Mouse (Mus musculus) heart, adult 18-20 months (tissue): Measurements from ENCODE around the gene Dcun1d2. TPM values are rescaled to one million over a fixed set of nuclear protein-coding genes. Genes with fewer than 3 reads are reported as not detected.
"Not testable (repeated sequence)": the region's sequence is repeated elsewhere in the genome, so short reads cannot be mapped to it uniquely, and the experiment has no call there.

Experiments
- DNase-seq, 2 experiments: peaks; one replicate each; pipeline ENCODE4 v3.0.0; 2021 to 2022; ENCODE audit warnings: mixed read lengths in 1 of 2
- long read RNA-seq, 2 experiments: library from polyadenylated mRNA; stranded (forward); transcript quantifications; one replicate each; pipeline ENCODE4 v2.0.0; 2021
- total RNA-seq, 2 experiments: library from RNA; stranded (reverse); gene quantifications; 2 replicates each; pipeline ENCODE4 v1.2.3; 2021

The Dcun1d2 gene
- 10 to 100 TPM; 64.4 to 68.7 TPM for total RNA-seq
- long read RNA-seq, experiment 1, transcript Dcun1d2-203 (6 exons, 2,937 nt) = minor isoform, 10 of 86 reads
- long read RNA-seq, experiment 1, transcript Dcun1d2-201 (7 exons, 2,748 nt) = major isoform, 48 of 86 reads
- long read RNA-seq, experiment 1, partial matches to known transcripts = 18 of 86 reads
- long read RNA-seq, experiment 1, other reads (novel, unspliced or antisense) = 10 of 86 reads
- long read RNA-seq, experiment 2, transcript Dcun1d2-201 (7 exons, 2,748 nt) = major isoform, 18 of 36 reads
- long read RNA-seq, experiment 2, partial matches to known transcripts = 14 of 36 reads
- long read RNA-seq, experiment 2, other reads (novel, unspliced or antisense) = 2 of 36 reads

DNA sequence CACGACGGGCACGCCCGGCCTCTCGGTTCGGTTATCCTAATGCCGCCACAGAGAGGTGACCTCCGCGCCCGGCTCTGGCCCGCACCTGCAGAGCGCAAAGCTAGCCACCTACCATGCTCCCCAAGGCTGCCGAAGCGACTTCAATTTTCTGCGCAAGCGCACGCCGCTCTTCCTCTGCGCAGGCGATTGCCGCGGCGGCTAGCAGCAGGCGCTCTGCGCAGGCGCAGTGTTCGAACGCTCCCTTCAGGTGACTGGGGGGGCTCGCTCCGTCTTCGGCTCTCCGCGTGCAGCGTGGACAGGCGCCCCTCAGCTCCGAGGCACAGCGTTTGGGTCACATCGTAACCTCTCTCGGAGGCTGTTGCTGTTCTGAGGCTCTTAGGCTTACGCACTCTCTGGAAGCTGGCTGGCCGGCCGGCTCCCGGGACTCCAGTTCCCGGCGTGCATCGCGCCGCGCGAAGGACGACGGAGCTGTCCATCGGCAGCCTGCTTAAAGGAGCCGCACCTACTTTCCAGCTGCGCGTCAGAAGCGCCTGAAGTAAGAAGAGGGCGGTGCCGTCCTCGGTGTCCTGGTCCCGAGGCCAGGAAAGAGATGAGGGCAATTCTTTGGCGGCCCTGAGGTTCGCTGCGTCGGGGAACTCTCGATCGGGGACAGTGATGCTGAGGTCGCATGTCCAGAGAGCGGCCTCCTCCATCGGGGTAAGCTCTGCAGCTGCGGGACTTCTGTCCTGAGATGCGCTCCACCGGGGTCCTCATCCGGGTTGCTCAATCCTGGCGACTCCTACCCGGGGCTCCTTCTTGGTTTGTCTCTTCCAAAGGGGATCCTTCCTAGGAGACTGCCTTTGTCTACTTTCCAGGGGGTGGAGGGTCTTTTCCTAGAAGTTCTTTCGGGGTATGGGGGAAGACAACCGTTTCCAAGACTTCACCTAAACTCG is at the start of gene Dcun1d2, which contains the start of gene Tmco3:
Dcun1d2 (minus strand) TSS at position 440 of the 932 bp plus-strand sequence.
Tmco3 (plus strand) TSS at position 499 of the 932 bp plus-strand sequence.
- DNase-seq = peak; percentile 96 to 97

GRCm38 (mm10) chr8:13337678-13338077 is 49.7 kb upstream of the Dcun1d2 start:
- no peak for DNase-seq

DNA sequence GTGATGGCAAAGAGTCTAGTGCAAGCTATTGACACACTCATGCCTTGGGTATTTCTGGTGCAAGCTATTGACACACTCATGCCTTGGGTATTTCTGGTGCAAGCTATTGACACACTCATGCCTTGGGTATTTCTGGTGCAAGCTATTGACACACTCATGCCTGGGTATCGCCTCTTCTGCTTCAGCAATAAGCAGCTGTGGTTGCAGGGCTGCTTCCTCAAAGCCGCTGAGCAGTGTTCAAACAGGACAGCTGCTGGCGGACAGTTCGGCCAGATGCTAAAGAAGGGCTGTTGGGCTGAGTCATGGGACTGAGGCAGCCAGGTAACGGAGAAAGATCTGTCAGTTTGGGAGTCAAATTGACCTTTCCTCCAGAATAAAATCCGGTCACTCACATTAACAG is 49.3 kb upstream of the Dcun1d2 start:
- not testable (repeated sequence) for DNase-seq

GRCm38 (mm10) chr8:13334671-13335070 is 46.7 kb upstream of the Dcun1d2 start:
- no peak for DNase-seq

GRCm38 (mm10) chr8:13326598-13326997 is 38.7 kb upstream of the Dcun1d2 start:
- DNase-seq = peak in 1 of 2 experiments; percentile 33

DNA sequence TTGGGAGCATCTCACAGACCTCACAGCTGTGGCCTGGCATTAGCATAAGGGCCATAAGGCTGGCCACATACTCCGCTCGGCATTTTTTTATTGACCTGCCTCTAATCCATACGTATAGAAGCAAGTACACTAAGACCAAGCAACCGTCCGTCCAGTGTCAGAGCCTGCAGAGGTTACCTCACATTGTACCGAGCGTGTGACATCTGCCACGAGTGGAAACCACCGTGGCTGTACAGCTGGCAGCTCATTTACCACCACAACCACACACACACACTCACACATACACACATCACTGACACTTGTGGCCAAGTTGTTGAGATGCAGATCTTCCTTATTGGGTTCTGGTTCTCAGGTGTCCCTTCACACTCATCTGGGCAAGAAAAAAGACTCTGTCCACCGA is 28.7 kb upstream of the Dcun1d2 start:
- no peak for DNase-seq

- DNase-seq = no peak
These were observed 27.0 kb upstream of the Dcun1d2 start for GRCm38 (mm10) chr8:13314922-13315321.

DNA sequence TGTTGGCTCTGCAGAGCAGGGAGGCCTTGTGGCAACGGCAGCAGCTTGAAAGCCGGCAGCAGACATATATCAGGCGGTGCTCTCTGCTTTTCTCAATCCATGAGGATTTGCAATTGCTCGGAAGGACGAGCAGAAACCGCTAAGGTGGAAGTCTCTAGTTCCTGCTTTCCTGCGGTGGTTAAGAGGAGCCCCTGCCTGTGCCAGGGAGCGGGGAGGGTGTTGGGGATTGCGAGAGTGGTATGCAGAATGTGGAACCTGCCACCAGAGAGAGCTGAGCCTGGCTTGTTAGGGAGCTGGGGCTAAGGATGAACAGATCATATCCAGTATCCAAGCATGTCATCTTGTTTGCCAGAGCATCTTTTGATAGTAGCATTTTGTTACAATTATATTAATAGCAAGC is 19.0 kb upstream of the Dcun1d2 start:
- DNase-seq = no peak

DNA sequence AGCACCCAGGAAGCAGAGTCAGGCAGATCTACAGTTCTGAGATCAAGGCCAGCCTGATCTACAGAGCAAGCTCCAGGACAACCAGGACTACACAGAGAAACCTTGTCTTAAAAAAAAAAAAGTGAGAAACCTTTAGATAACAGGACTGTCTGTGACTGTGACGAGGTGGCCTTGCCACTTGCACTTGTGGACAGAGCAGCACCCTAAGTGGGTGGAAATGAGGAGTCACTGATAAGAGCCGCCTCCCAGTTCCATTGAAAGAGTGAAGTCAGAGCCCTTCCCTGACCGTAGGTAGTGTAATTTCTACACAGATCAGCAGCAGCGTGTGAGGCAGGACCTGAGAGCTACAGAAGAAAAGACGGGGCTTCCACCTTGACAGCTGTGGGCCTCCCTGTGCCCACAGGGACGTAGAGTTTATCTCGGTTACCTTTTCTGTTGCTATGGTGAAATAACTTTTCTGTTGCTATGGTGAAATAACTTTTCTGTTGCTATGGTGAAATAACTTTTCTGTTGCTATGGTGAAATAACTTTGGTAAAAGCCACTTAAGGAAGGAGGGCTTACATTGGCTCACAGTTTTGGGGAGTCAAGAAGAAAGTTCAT is 18.5 kb upstream of the Dcun1d2 start:
- no peak for DNase-seq

- no peak for DNase-seq
These were observed 18.0 kb upstream of the Dcun1d2 start for GRCm38 (mm10) chr8:13305884-13306283.

DNA sequence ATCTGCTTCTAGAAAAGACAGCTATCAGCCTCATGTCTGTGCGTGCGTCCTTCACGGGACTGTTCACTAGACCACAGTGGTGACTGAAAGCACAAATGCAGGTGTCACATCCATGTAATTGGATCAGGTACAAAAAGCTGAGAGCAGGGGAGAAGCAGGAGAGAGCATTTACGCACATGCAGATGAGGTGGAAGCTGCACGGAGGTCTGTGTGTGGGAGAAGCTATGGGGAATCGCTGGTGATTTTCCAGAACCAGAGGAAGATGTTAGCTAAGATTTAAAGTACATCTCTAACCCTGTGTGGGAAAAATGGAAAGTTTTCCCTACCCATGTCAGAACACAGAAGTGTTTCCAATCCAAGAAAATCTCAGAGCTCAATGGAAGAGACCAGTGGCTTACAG is 17.5 kb upstream of the Dcun1d2 start:
- no peak for DNase-seq

DNA sequence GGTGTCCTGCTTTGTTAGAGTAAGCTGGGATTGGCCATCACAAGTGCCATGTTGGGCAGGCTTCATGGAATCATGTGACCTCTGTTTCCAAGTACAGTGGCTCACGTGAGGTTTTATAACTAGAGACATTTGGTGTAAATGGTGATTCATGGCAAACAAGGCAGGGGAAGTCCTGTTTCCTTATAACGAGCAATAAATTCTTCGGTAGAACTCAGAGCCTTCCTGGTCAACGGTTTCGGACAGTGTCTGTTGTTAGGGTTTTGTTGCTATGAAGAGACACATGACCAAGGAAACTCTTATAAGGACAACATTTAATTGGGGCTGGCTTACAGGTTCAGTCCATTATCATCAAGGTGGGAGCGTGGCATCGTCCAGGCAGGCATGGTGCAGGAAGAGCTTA is 13.1 kb upstream of the Dcun1d2 start:
- no peak for DNase-seq

GRCm38 (mm10) chr8:13299571-13299970 is 11.6 kb upstream of the Dcun1d2 start:
- no peak for DNase-seq

DNA sequence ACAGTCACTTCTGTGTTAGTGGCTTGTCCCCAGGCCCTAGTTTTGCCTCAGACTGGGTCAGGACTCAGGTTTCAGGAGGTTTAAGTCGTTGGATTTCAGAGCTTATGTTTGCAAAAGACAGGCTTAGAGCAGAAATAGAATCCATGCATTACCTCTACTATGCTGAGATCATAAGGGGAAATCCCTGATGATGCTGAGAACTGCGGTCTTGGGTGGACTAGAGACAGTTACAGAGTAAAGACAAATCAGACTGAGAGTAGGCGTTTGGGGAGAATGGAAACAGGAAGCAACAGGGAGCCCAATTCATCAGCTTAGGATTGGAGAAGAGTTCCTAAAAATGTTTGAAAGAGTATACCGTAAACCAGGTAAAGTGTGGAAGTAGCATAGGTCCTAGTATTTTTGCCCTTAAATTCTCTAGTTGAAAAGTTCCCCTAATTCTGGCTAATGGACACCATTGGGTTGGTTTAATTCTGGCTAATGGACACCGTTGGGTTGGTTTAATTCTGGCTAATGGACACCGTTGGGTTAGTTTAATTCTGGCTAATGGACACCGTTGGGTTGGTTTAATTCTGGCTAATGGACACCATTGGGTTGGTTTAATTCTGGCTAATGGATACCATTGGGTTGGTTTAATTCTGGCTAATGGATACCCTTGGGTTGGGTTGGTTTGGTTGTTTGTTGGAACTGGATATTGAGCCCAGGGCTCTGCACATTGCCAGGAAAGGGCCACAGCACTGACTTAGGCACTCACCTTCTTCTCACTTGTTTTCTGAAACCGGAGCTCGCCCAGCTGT is 5.9 kb upstream of the Dcun1d2 start:
- DNase-seq = no peak

DNA sequence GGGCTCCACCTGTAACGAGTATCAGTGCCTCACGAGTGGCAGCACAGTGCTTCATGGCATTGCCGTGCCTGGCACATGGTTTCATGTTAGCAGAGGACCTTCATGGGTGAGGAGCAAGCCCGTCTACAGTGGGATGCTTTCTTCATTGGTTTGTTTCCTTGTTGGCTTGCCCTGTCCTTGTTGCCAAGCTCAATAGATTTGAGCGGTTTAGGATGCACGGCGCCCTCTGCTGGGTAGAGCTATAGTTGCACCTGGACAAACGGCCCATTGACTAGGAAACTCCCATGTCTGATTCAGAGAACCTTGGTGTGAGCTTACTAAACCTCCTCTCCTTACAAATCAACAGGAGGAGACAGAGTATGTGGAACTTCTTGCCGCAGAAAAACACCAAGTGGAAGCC is 4.4 kb upstream of the Dcun1d2 start:
- peak; percentile 71 to 84 for DNase-seq

DNA sequence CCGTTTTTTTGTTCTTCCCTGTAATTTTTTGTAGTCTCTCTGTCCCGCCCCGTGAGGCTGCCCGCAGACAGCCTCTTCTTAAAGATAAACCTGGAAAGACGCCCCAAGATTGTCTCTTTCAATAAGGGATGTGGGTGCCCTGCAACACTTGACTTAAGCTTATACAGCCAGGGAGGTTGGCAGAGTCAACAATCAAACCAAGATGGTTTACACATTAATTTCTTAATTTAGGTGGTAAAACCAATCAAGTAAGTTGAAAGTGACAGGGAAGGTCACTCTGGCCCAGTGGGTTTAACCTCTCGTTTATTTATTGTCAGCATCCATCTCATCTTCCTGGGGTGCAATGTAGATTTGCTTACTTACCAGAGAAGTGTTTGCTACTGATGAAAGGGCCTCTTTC is 715 bp upstream of the Dcun1d2 start:
- no peak for DNase-seq

GRCm38 (mm10) chr8:13287304-13287691 is 633 bp downstream of the Dcun1d2 start:
- DNase-seq = peak; percentile 90 to 95

GRCm38 (mm10) chr8:13283200-13283599 is 4.7 kb downstream of the Dcun1d2 start:
- no peak for DNase-seq

GRCm38 (mm10) chr8:13276941-13277447 is 10.9 kb downstream of the Dcun1d2 start:
- DNase-seq = no peak

DNA sequence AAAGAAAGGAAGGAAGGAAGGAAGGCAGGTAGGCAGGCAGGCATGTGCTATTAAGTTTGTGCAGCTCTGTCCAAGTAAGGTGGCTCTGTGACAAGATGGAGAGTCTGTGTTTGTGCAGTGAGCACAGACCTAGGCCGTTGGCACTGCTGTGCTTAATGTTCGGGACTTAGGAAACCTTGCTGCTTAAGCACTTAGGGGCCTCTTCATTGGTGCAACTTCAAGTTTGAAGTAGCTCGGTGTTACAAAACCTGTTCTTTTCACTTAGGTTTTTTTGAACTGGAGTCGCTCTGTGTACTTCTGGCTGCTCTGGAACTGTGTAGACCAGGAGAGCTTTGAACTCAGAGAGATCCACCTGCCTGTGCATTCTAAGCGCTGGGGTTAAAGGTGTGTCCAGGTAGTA is 15.1 kb downstream of the Dcun1d2 start:
- no peak for DNase-seq

DNA sequence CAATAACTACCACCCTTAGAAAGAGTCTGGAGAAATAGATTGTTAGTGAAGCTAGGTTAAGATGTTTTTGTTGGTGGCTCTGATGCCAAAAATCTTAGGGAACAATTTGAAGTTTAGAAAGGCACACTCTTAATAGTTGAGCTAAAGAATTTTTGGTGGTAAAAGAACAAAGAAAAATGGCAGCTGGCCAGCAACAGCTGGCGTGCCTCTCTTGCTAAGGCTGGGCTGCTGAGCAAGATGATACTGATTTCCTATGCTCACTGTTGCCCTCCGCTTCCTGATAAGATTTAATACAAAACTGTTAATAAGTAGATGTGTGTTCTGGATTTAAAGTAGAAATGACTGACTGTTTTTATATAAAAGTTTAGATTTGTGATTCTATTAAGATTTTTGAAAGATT is 20.4 kb downstream of the Dcun1d2 start:
- DNase-seq = no peak

- no peak for DNase-seq
These were observed 24.6 kb downstream of the Dcun1d2 start for GRCm38 (mm10) chr8:13263376-13263775.
